Mouse (Mus musculus) megakaryocyte, embryonic 14.5 days (primary cell): ENCODE measurements around the gene Drd2.

Source experiments
- FLI1 ChIP-seq: IDR thresholded peaks from 2 replicates; pipeline ENCODE4 v1.6.1; 2012; ENCODE audit warnings: low read length, inconsistent platforms, mixed read lengths
- GATA1 ChIP-seq: IDR thresholded peaks from 3 replicates; pipeline ENCODE4 v1.6.1; 2012; ENCODE audit warnings: mixed read lengths, low read length, inconsistent platforms, borderline replicate concordance

DNA sequence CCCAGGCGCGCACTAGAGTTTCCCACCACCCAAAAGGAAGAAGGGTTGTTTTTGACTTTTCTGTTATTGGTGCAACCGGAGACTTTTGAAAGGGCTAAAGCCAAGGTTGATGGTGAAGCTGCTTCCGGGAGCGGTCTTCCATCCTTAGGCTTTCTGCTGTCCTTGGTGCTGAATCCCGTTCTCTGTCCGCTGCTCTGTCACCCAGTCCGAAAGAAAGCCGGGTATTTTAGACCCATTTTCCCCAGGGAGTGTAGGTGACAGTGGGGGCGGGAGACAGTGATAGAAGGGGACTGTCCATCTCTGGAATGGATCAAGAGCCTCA lies 578 bp downstream of the Drd2 start:
- TF ChIP-seq GATA1 (no peak), FLI1 (no peak)
